Mouse (Mus musculus): ENCODE data around the gene Myh10. TPM values are rescaled to one million over a fixed set of nuclear protein-coding genes. Genes with fewer than 3 reads are reported as not detected.

Myh10 gene
- polyA plus RNA-seq, 1 experiment = 15.5 TPM

DNA sequence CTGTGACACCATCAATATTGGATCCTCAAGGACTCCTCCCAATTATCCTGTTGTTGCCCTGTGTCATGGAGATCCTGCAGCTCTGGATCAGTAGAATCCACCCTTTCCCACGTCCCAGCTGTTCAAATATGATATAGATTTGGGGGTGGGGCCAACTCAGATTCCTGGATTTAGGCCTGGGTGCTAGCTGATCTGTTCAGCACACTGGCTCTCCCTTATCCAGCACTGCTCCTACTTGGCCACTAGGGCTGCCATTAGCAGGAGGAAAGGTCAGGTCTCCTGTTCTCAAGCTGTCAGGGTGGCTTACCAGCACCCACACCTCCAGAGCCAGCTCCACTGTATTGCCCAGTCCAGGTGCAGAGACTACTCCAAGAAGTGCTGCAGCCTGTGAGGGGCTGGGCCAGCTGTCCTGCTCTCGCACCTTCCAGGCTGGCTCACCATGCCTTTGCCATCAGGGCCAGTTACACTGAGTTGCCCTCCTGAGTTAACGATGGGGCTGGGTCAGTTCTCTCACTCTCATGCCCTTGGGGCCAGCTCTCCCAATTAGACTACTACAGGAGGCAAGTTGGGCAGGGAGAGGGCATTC lies 10.0 kb upstream of the Myh10 start:
- H3K4me3 ChIP-seq (ENCODE audit: insufficient read depth, low read depth, low read length) = no peak overlapping the region
- H3K27ac ChIP-seq (replicated peaks; ENCODE audit: low read depth, low read length) = no peak overlapping the region
- H3K4me1 ChIP-seq (ENCODE audit: control insufficient read depth, insufficient read depth, insufficient read length, low read length) = no peaks in the 10 kb centered on the region

DNA sequence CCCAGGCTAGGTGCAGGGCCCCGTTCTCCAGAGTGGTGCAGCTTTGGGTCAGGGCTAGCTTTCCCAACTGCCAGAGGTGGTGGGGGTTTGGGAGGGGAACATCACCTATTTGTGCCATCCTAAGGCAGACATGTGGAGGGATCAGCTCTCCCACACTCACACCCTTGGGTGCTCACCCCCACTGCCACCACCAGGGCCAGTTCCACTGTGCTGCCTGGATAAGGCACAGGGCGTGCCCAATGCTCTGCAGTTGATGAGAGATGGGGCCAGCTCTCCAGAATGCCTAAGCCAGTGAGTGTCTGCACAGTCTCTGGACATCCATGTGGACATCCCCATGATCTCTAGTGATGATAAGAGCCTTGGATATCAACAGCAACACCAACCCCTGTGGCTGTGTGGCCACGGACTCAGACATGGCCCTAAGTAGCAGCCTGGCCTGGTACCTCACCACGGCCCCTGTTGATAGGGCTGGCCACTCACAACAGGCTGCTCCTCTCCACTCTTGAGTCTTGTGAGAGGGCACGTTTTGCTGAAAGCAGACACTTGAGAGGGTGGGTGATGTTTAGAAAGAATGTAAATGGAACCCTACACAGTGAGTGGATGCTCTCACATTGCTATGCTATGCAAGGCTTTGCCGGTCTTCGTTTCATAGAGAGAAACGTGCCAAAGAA lies 9.1 kb upstream of the Myh10 start:
- H3K4me3 ChIP-seq (ENCODE audit: insufficient read depth, low read depth, low read length) = no peak overlapping the region
- no peaks in the 10 kb centered on the region for H3K4me1 ChIP-seq (ENCODE audit: control insufficient read depth, insufficient read depth, insufficient read length, low read length)
- no peak overlapping the region for H3K27ac ChIP-seq (replicated peaks; ENCODE audit: low read depth, low read length)

DNA sequence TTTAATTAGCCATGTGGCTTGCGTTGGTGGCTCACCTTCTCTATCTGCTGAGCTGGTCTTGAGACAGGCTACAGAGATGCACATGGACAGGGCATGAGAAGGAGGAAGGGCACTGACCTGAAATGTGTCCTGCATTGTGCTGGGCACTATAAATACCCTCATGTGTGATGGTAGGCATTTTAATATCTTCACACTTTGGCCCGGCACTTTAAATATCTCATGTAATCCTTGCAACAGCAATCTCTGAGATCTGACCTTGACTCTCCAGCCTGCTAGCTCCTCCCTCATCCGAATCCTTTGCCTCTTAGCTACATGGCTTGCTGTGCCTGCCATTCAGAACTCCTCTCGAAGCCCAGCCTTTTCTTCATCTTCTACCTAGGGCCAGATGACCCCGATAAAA lies 5.4 kb upstream of the Myh10 start:
- Histone ChIP-seq H3K27ac (replicated peaks; ENCODE audit: low read depth, low read length) (no peak overlapping the region), H3K4me3 (ENCODE audit: insufficient read depth, low read depth, low read length) (no peak overlapping the region), H3K4me1 (ENCODE audit: control insufficient read depth, insufficient read depth, insufficient read length, low read length) (no peaks in the 10 kb centered on the region)

DNA sequence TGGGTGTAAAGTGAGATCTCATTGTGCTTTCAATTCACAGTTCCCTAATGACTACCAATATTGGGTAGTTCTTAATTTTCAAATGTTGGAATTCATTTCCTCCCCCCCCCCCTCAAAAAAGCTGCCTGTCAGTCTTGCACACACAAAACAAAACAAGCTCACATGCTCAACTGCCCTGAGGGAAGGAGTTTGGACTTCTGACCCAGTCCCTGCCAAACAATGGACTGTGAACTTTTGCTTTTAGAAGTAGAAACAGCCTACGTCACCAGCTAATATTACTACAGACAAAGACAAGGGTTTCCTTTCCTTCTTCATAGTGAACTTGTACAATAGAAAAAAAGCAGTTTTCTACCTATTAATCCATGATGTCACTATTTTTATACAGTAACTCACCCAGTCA lies 2.1 kb upstream of the Myh10 start:
- H3K4me1 ChIP-seq (ENCODE audit: control insufficient read depth, insufficient read depth, insufficient read length, low read length) = no peaks in the 10 kb centered on the region
- H3K27ac ChIP-seq (replicated peaks; ENCODE audit: low read depth, low read length) = peak overlapping the region; percentile 46; the same call in 1 of the 2 replicates
- H3K4me3 ChIP-seq (ENCODE audit: insufficient read depth, low read depth, low read length) = no peak overlapping the region

DNA sequence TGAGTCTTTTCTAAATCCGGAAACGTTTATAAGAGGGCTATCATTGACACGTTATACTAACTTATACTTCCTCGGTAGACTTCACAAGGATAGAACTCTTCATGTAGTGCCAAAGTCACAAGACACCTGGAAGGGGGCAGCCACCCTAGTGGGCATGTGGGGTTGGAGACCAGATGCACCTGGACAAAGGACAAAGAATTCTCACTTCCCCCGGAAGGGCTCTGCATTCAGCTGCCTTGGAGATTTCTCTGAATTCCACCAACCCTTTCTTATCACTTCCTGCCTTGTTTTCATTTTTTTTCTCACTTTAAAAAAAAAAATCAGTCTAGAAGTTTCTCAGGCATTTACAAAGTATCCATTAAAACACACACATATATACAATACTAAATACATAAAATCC lies 894 bp upstream of the Myh10 start:
- Histone ChIP-seq H3K4me1 (ENCODE audit: control insufficient read depth, insufficient read depth, insufficient read length, low read length) (no peaks in the 10 kb centered on the region), H3K27ac (replicated peaks; ENCODE audit: low read depth, low read length) (peak overlapping the region; percentile 76), H3K4me3 (ENCODE audit: insufficient read depth, low read depth, low read length) (no peak overlapping the region)

DNA sequence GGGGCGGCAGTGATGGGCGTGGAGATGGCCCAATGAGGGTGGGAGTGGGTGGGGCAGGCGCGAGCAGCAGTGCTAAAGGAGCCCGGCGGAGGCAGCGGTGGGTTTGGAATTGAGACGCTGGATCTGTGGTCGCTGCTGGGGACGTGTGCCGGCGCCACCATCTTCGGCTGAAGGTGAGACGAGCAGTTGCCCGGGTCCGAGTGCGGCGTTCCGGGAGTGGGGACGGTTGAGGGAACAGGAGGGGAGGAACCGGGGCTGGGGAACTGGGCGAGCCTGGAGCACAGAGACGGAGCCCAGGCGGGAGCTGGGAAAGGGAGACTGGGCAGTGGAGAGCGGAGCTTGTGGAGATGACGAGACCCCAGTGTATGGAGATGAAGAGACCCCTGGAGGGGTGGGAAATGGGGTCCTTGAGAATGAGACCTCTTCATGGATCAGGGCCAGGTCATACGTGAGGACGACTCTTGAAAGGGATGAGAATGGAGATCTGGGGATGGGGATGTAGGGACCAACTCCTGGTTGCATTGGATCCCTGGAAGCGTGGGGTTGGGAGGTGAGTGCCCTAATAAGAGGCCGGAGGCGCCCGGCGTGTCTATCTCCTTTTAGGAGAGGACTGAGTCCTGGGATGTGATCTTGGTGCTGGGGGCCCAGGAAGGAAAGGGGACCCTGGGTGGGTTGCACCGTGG lies 792 bp downstream of the Myh10 start:
- Histone ChIP-seq H3K27ac (replicated peaks; ENCODE audit: low read depth, low read length) (0 out of 2 replicates have a peak overlapping the region, but pooled peaks have one; percentile 17), H3K4me3 (ENCODE audit: insufficient read depth, low read depth, low read length) (peak overlapping the region; percentile 75), H3K4me1 (ENCODE audit: control insufficient read depth, insufficient read depth, insufficient read length, low read length) (no peaks in the 10 kb centered on the region)

DNA sequence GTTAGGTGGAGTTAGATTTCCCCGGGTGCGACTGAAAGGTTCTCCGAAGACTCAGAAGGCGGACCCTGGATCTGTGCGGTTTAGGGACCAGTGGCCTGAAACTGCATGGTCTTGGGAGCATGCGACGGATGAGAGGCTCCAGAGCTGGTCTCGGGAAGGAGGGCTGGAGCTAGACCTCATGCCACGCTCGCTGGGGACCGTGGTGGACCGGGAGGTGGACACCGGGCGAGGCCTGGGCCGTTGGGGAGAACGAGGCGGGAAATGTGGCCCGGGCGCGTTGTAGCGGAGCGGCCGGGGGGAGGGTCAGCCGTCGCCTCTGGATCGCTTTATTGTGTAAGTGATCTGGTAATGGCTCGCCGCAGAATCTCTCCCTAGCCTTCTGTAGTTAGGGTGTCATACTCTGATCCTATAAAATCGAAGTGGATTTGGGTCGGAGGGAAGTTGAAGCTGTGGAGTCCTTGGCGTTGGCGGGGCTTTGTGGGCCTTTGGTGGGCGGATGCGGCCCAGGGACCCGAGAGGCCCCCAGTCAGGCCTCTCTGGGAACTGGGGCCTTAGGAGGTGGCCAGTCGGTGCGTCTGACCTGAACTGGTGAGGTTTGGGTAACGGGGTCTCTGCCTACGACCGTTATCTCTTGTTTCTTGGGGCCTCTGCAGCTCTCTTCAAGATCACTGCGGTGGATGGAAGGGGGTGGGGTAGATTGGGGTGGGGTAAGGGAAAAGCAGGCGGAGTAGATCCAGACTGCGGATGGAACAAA lies 1.5 kb downstream of the Myh10 start:
- no peaks in the 10 kb centered on the region for H3K4me1 ChIP-seq (ENCODE audit: control insufficient read depth, insufficient read depth, insufficient read length, low read length)
- 0 out of 2 replicates have a peak overlapping the region, but pooled peaks have one; percentile 17 for H3K27ac ChIP-seq (replicated peaks; ENCODE audit: low read depth, low read length)
- peak overlapping the region; percentile 75 for H3K4me3 ChIP-seq (ENCODE audit: insufficient read depth, low read depth, low read length)

DNA sequence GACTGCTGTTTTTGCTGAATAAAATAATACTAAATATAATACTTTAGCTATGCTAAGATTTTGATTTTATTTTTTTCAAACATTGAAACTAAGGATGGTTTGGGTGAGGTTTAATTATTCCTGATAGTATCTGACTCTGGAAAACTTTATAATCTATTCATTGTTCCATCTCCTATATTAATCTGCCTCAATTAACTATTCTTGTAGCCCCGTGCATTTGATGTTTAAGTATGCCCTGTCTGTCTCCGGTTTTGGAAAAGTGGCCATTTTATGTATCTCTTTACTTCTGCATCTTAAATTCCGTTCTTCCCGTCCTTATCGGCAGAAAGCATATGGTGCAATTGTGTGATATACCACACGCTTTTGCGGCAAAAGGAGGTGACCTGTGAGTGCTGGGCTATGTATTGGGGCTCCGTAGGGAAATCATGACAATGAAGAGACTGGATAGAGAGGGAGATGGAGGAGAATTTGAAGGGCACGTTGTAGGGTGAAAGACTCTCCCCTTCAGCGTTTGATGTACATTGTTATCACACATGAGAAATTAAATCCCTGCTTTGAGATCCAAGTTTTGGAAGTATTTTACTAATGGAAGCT lies 2.2 kb downstream of the Myh10 start:
- H3K4me1 ChIP-seq (ENCODE audit: control insufficient read depth, insufficient read depth, insufficient read length, low read length) = no peaks in the 10 kb centered on the region
- no peak overlapping the region for H3K27ac ChIP-seq (replicated peaks; ENCODE audit: low read depth, low read length)
- H3K4me3 ChIP-seq (ENCODE audit: insufficient read depth, low read depth, low read length) = no peak overlapping the region

DNA sequence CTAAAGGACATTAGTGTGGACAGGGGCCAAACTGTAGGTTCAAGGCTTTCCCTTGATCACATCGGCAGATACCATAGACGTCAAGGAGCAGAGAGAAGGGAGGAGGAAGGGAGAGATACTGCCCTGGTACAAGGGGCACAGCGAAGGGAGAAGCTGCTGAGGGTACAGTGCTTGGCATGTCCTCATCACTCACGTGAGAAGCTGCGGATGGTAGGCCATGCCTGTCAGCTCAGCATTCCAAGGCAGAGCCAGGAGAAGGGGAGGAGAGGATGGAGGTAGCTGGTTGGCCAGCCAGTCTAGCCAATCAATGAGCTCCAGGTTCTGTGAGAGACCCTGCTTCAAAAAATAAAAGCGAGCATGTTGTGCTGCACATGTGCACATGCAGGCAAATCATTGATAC lies 11.0 kb downstream of the Myh10 start:
- Histone ChIP-seq H3K27ac (replicated peaks; ENCODE audit: low read depth, low read length) (no peak overlapping the region), H3K4me1 (ENCODE audit: control insufficient read depth, insufficient read depth, insufficient read length, low read length) (peaks cover 6% of the 10 kb centered on the region; the same call in 1 of the 2 replicates), H3K4me3 (ENCODE audit: insufficient read depth, low read depth, low read length) (no peak overlapping the region)

DNA sequence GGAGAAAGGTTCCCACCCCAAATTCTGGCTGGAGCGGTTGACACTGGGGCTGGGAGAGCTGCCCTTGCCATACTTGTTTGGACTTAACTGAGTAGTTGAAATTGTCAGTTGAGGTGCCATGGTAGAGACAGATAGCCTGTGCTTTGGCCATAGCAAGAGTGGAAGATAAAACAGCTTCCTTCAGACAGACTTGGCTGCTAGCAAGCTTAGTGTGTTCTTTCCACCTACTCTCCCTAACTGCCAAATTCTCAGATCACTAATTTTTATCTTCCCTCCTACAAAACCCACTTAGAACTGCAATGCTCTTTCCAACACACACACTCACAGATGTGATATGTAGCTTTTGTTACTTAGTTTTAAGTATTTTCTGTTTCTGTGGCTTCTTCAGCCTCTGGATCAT lies 12.0 kb downstream of the Myh10 start:
- Histone ChIP-seq H3K4me1 (ENCODE audit: control insufficient read depth, insufficient read depth, insufficient read length, low read length) (peaks cover 6% of the 10 kb centered on the region; the same call in 1 of the 2 replicates), H3K4me3 (ENCODE audit: insufficient read depth, low read depth, low read length) (no peak overlapping the region), H3K27ac (replicated peaks; ENCODE audit: low read depth, low read length) (no peak overlapping the region)

DNA sequence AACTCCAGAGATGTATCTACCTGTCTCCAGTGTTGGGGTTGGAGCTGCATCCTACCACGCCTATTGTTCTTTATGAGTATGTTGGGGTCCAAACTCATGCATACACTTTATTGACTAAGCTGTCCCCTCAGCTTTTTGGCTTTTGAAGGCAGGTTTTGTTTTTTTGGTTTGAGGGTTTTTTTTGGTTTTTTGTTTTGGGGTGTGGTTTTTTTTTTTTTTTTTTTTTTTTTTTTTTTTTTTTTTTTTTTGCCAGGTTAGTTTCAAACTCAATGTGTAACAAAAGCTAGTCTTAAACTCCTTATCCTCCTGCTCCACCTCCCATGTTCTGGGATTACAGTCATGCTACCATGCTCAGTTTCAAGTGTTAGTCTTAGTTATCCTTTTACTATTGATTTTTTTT lies 12.9 kb downstream of the Myh10 start:
- Histone ChIP-seq H3K4me3 (ENCODE audit: insufficient read depth, low read depth, low read length) (no peak overlapping the region), H3K27ac (replicated peaks; ENCODE audit: low read depth, low read length) (no peak overlapping the region), H3K4me1 (ENCODE audit: control insufficient read depth, insufficient read depth, insufficient read length, low read length) (peaks cover 6% of the 10 kb centered on the region; the same call in 1 of the 2 replicates)

DNA sequence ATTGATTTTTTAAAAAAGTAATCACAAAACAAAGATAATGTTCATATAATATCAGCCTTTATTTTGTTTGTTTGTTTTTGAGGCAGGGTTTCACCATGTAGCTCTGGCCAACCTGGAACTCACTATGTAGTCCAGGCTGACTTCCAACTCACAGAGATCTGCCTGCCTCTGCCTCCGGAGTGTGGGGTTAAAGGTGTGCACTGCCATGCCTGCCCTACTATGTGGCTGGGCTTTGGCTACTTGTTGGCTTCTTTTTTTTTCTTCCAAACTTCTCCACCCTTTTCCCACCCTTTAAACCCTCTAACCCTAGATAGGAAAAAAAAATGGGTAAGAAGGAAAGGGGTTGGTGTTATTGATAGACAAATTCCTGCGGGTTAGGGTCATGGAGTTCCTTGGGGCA lies 13.5 kb downstream of the Myh10 start:
- Histone ChIP-seq H3K4me1 (ENCODE audit: control insufficient read depth, insufficient read depth, insufficient read length, low read length) (peaks cover 6% of the 10 kb centered on the region; the same call in 1 of the 2 replicates), H3K4me3 (ENCODE audit: insufficient read depth, low read depth, low read length) (no peak overlapping the region), H3K27ac (replicated peaks; ENCODE audit: low read depth, low read length) (no peak overlapping the region)

DNA sequence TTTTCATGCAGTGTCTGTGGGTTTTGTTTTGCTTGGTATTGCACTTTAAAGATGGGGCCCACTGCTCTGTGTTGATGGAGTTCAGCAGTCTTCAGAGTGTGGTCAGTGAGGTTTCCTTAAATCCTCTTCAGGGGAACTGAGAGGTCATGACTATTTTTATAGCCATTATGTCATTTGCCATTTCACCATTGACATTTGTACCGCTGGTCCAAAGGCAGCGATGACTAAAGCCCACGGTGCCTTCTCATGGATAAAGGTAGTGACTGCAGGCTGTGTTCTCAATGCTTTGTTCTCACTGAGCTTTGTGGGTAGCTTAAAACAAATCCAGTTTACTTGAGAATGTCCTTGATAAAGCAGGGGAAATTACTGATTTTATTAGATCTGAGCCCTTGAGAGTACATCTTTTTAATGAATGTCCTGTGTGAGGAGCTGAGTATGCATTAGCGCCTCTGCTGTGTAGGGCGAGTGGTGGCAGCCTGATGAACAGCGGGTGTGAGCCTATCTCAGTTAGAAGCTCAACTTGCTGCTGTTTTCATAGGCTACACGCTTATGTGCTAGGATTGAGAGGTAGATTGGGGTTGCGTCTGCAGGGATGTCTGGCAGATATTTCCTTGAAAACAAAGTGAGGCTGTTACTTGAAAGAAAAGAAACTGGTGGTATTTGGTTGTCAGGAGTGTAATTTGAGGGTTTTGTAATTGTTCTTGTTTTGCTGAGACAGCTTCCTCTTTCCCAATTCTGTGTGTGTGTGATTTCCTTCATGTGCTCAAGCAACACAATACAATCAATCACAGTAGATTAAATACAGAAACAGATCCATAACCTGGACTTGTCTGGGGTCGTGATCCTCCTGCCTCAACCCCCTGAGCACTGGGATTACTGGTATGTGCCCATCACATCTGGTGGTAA lies 15.4 kb downstream of the Myh10 start:
- H3K4me3 ChIP-seq (ENCODE audit: insufficient read depth, low read depth, low read length) = no peak overlapping the region
- H3K4me1 ChIP-seq (ENCODE audit: control insufficient read depth, insufficient read depth, insufficient read length, low read length) = peaks cover 6% of the 10 kb centered on the region; the same call in 1 of the 2 replicates
- peak overlapping the region; percentile 38 for H3K27ac ChIP-seq (replicated peaks; ENCODE audit: low read depth, low read length)

Measured in brown adipose tissue, adult 24 weeks (tissue).